Mouse (Mus musculus): ENCODE data around the gene Selplg.

DNA sequence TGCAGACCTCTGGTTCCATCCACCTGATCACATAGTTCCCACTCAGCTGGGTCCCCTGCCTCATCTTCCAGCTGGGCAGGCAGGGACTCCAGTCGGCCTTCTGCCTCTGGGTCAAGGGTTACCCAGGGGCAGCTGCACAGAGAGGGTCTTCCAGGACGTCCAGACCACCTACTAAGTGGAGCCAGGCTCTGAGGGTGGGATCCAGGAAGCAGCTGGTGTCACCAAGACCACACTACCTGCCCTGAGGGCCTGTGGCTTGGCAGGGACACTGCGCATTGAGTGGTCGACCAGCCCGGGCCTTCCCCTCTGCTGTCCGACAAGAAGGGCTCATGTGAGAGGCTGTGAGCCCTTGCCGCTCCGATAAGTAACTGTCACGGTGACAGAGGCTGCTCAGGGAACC, 24.7 kb downstream of the Selplg start:
- TF ChIP-seq POLR2A (IDR thresholded peaks at IDR 0.05; ENCODE audit: borderline replicate concordance, extremely low read depth, low read depth, low read length) (no peak), CTCF (IDR thresholded peaks at IDR 0.05; ENCODE audit: insufficient read depth, low read length) (no peak)

Data from lung, adult 2 months (tissue).